Mouse (Mus musculus) kidney, embryonic 15.5 days (tissue): ENCODE results near the gene Pifo. TPM values are rescaled to one million over a fixed set of nuclear protein-coding genes. Genes with fewer than 3 reads are reported as not detected.
"Not testable (repeated sequence)": the region's sequence is repeated elsewhere in the genome, so short reads cannot be mapped to it uniquely, and the experiment has no call there.

Experiments used
- ATAC-seq: fragments of 200-750 bp; cut with Nextera tagmentation; replicated peaks from 2 replicates; pipeline ENCODE4 v1.8.0; 2017; ENCODE audit warnings: moderate TSS enrichment; ENCODE audit not compliant: low FRiP score
- H3K27ac ChIP-seq: fragments of 300-500 bp; sonication (generic); 2 replicates; pipeline ENCODE4 v1.5.1; 2015; ENCODE audit warnings: mild to moderate bottlenecking, inconsistent platforms
- H3K27me3 ChIP-seq: fragments of 300-500 bp; sonication (generic); 2 replicates; pipeline ENCODE4 v1.6.1; 2015; ENCODE audit warnings: inconsistent platforms
- H3K36me3 ChIP-seq: fragments of 300-500 bp; sonication (generic); 2 replicates; pipeline ENCODE4 v1.6.1; 2015; ENCODE audit warnings: inconsistent platforms
- H3K4me1 ChIP-seq: fragments of 300-500 bp; sonication (generic); 2 replicates; pipeline ENCODE4 v1.6.1; 2015; ENCODE audit warnings: inconsistent platforms
- H3K4me2 ChIP-seq: fragments of 300-500 bp; sonication (generic); 2 replicates; pipeline ENCODE4 v1.6.1; 2015; ENCODE audit warnings: moderate library complexity, mild to moderate bottlenecking, inconsistent platforms
- H3K4me3 ChIP-seq: fragments of 300-500 bp; sonication (generic); replicated peaks from 2 replicates; pipeline ENCODE4 v1.5.1; 2015; ENCODE audit warnings: mild to moderate bottlenecking, inconsistent platforms
- H3K9ac ChIP-seq: fragments of 300-500 bp; sonication (generic); 2 replicates; pipeline ENCODE4 v1.6.1; 2015; ENCODE audit warnings: mild to moderate bottlenecking, inconsistent platforms
- H3K9me3 ChIP-seq: fragments of 300-500 bp; sonication (generic); replicated peaks from 2 replicates; pipeline ENCODE4 v1.6.1; 2016; ENCODE audit warnings: inconsistent platforms
- WGBS: fragments of 180-500 bp; shearing (Covaris S2); methylation state at CpG from one replicate; pipeline ENCODE4 v1.1.7; 2015; ENCODE audit warnings: mixed read lengths; 5-methylcytosine and 5-hydroxymethylcytosine counted together
- polyA plus RNA-seq: library from polyadenylated mRNA; unstranded; fragments of >200 nt; fragmentation: Nextera tagmentation; extraction: Ambion mirVana; gene quantifications from 2 replicates; pipeline ENCODE4 v1.2.1, GENCODE M21; 2015

Pifo gene
- 0.23 and 0.24 TPM in 2 replicates for polyA plus RNA-seq

DNA sequence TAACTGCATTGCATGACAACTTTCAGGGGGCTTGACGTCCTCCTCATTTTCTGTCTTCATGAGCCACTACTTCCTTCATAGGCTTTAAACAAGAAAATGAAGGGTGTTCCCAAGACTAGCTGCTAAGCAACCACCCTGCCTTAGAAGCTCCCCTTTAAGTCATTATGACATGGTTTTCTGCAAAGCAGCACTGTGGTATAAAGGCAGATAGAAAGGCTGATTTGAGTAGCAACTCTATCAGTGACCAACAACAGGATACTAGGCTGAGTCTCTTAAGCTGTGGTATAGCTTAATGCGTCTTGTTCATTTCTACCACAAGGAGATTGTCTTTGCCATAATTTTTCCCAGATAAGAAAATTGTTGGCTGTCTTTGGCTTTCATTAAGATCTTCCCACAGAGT, at the start of gene Pifo:
Gene Pifo (minus strand): TSS at position 101 of the 400 bp plus-strand sequence.
- 78% methylated on average over 2 of the region's 2 CpGs for WGBS

DNA sequence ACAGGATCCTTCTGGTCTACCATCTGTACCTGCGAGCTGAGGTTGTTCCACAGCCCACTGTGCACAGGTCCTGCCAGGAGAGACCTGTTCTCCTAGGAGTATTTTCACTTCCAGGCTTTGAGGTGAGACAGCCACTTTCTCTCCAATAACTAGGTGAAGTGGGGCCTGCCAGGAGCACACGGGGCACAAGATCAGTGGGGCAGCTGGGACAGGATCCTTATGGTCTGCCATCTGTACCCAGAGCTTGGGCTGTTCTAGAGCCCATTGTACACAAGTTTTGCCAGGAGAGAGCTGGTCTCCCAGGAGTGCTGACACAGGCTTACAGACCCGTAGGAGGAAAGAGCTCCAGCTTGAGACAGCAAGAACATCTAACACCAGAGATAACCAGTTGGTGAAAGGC, 43.5 kb upstream of the Pifo start:
- H3K4me1 ChIP-seq = no peaks in the 10 kb centered on the region
- H3K4me3 ChIP-seq = no peak overlapping the region
- H3K36me3 ChIP-seq = no peaks in the 10 kb centered on the region
- no peaks in the 10 kb centered on the region for H3K27me3 ChIP-seq
- H3K27ac ChIP-seq = no peak overlapping the region
- WGBS = 87% methylated on average over 3 of the region's 3 CpGs
- no peak overlapping the region for H3K4me2 ChIP-seq
- no peaks in the 10 kb centered on the region for H3K9me3 ChIP-seq
- H3K9ac ChIP-seq = no peak overlapping the region
- ATAC-seq = no peak

More for the DNA sequence above, at the start of gene Pifo:
- Histone ChIP-seq H3K9me3 (no peaks in the 10 kb centered on the region), H3K27me3 (no peaks in the 10 kb centered on the region), H3K27ac (no peak within 1 kb of the TSS), H3K36me3 (no peaks in the 10 kb centered on the region), H3K4me3 (no peak within 1 kb of the TSS), H3K9ac (no peak within 1 kb of the TSS), H3K4me2 (no peak within 1 kb of the TSS), H3K4me1 (no peaks in the 10 kb centered on the region)
- ATAC-seq = no peak

DNA sequence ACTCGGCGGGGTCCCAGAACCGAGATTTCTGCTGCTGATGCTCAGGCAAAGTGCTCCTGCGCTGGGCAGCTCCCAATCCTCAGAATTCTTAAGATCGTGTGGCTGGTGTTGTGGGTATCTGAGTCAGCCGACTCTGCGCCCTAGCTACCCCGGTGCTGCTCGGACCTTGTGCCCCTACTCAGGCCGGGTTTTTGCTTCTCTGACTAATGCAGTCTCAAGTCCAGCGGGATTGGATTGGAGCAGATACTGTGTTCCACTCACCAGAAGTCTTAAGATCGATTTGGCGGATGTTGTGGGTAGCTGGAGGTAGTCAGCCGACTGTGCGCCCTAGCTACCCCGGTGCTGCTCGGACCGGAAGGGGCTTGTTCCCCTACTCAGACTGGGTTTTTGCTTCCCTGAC, 37.5 kb upstream of the Pifo start:
- Histone ChIP-seq H3K4me1 (no peaks in the 10 kb centered on the region), H3K36me3 (no peaks in the 10 kb centered on the region), H3K9ac (no peak overlapping the region), H3K4me2 (no peak overlapping the region), H3K27ac (no peak overlapping the region), H3K4me3 (no peak overlapping the region), H3K9me3 (no peaks in the 10 kb centered on the region), H3K27me3 (no peaks in the 10 kb centered on the region)
- ATAC-seq = no peak
- 71% methylated on average over 18 of the region's 18 CpGs for WGBS

DNA sequence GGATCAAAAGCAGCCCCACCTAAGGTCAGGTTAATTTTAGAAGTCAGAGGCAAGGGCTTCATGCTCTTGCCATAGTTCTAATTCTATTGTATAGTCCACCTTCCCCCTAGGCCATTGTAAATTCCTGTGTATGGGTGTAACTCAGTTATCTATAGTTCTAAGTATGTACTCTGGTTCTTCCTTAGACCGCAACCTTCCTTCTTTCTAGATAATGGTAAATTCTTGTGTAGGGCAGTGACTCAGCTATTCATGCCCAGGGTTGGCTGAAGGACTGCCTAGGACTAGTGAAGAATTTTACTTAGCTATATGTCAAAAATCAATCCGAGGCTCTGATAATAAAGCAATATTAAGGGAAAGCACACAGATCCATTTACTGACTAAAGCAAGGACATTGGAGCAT, 25.9 kb upstream of the Pifo start:
- ATAC-seq = no peak
- Histone ChIP-seq H3K36me3 (no peaks in the 10 kb centered on the region), H3K4me2 (no peak overlapping the region), H3K4me3 (no peak overlapping the region), H3K4me1 (no peaks in the 10 kb centered on the region), H3K9ac (no peak overlapping the region), H3K27me3 (no peaks in the 10 kb centered on the region), H3K27ac (no peak overlapping the region), H3K9me3 (no peaks in the 10 kb centered on the region)
- 92% methylated on average over 2 of the region's 2 CpGs for WGBS

DNA sequence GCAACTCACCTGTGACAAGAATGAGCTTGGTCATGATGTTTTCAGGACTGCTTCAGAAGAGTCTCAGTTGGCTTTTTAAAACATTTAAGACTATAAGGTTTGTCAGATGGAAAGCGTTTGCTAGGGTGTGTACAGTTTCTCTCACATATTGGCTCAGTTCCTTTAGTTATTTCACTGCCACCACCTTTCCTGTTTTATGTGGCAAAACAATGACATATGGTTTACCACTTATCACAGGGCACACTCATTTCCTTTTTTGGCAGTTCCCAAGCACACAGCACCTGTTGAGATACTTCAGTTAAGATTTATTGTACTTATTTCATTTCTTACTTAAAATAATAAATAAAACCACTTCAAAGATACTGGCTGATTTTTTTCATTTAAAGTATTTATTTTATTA, 18.3 kb upstream of the Pifo start, which contains the start of gene Chil5:
Gene Chil5 (minus strand): TSS at position 34 of the 400 bp plus-strand sequence.
- 83% methylated on average over 1 of the region's 1 CpGs for WGBS
- H3K27me3 ChIP-seq = no peaks in the 10 kb centered on the region
- no peak within 1 kb of the TSS for H3K9ac ChIP-seq
- H3K36me3 ChIP-seq = no peaks in the 10 kb centered on the region
- H3K9me3 ChIP-seq = no peaks in the 10 kb centered on the region
- H3K4me2 ChIP-seq = no peak within 1 kb of the TSS
- H3K27ac ChIP-seq = no peak within 1 kb of the TSS
- no peak within 1 kb of the TSS for H3K4me3 ChIP-seq
- H3K4me1 ChIP-seq = no peaks in the 10 kb centered on the region
- ATAC-seq = no peak

DNA sequence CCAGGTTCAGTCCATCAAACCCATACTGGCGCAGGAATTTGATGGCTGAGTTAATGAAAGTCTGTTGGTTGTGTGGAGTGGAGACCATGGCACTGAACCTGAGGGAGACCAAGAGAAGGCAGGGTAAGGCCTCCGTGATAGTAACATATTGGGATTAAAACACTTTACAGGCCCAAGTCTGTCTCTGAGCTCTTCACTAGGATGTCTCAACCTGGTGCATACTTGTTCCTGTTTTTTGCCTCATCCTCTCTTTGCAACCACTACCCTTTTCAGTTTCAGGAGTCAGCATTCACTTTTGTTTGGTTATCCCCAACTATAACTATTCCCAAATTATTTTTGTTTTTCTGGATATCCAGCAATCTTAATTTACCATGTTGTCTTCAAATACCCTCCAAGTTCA, 9.7 kb upstream of the Pifo start:
- H3K36me3 ChIP-seq = no peaks in the 10 kb centered on the region
- WGBS = 77% methylated on average over 2 of the region's 2 CpGs
- H3K27me3 ChIP-seq = no peaks in the 10 kb centered on the region
- no peaks in the 10 kb centered on the region for H3K9me3 ChIP-seq
- no peak overlapping the region for H3K9ac ChIP-seq
- H3K4me2 ChIP-seq = no peak overlapping the region
- ATAC-seq = no peak
- H3K4me3 ChIP-seq = no peak overlapping the region
- no peaks in the 10 kb centered on the region for H3K4me1 ChIP-seq
- H3K27ac ChIP-seq = no peak overlapping the region

DNA sequence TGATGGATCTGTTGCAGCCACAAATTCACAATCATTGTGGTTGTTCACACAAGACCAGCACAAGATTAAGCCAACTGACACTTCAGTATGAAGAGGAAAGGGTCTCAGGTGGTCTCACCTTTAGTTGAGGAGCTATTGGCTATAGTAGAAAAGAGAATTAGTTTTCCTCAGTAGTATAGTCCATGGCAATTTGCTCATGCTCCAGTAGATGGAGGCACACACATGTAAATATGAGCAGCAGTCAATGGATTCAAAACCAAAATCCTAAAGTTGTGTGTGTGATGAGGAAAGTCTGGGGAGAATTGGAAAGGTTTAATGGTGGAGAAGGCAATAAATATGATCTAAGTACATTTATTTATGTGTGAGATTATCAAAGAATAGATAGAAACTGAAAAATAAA, 7.4 kb upstream of the Pifo start:
- Histone ChIP-seq H3K4me2 (no peak overlapping the region), H3K36me3 (no peaks in the 10 kb centered on the region), H3K27ac (no peak overlapping the region), H3K4me3 (no peak overlapping the region), H3K9me3 (no peaks in the 10 kb centered on the region), H3K9ac (no peak overlapping the region), H3K27me3 (no peaks in the 10 kb centered on the region), H3K4me1 (no peaks in the 10 kb centered on the region)
- no peak for ATAC-seq

DNA sequence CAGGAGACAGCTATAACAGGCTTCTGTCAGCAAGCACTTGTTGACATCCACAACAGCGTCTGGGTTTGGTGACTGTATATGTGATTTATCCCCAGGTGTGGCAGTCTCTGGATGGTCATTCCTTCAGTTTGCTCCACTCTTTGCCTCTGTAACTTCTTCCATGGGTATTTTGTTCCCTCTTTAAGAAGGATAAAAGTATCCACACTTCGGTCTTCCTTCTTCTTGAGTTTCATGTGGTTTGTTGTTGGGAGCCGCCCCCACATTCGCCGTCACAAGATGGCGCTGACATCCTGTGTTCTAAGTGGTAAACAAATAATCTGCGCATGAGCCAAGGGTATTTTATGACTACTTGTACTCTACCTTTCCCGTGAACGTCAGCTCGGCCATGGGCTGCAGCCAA, 11.1 kb downstream of the Pifo start:
- H3K4me2 ChIP-seq, H3K27ac ChIP-seq, ATAC-seq, H3K4me3 ChIP-seq, H3K4me1 ChIP-seq, H3K9me3 ChIP-seq, H3K36me3 ChIP-seq, H3K9ac ChIP-seq, H3K27me3 ChIP-seq: not testable (repeated sequence)
- 61% methylated on average over 10 of the region's 10 CpGs for WGBS

DNA sequence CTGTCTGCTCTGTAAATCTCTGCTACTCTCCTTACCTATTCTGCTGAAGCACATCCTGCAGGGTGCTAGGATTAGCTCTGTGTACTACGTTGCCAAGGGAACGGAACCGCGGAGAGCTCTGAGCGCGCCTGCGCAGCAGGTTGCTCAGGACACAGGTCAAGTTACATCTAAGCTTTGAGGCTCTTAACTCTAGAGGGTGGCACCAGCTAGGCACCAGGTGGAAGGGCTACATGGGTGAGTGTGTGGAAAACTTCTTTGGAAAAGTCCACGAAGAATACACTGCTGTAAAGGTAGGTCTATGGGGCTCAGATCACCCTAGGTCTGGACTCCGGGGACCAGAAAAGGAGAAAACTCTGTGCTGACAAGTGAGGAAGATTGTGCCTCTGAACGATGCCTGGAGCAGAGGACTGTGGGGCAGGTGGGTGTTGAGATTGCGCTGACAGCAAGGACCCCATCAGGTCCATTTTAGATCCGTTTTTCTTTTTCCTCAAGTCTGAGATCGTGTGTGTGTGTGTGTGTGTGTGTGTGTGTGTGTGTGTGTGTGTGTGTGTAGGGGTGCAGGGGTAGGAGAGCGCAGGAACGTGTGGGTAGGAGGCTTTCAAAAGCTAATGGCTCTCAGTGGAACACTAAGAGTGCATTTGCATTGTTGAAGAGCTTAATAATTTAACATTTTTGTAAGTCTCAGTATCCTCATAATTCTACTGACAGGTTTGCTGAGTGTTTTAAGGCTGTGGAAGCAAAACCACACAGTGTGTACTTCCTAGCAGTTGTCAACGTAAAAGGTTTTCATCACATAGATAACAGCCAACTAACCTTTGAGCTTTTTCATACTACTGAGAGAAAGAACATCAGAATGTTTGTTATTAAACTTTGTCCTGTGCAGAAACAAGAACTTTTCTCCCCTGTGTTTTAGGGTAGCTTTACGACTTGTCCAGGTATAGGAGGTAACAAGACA, 12.8 kb downstream of the Pifo start:
- Histone ChIP-seq H3K36me3 (no peaks in the 10 kb centered on the region), H3K9ac (no peak overlapping the region), H3K4me2 (peak overlapping the region; percentile 51), H3K9me3 (no peaks in the 10 kb centered on the region), H3K4me1 (0 out of 2 replicates have a peak, but pooled peaks cover 5% of the 10 kb centered on the region), H3K4me3 (peak overlapping the region; percentile 23), H3K27me3 (no peaks in the 10 kb centered on the region), H3K27ac (no peak overlapping the region)
- peak; percentile 98 for ATAC-seq
- WGBS = 23% methylated on average over 17 of the region's 17 CpGs

DNA sequence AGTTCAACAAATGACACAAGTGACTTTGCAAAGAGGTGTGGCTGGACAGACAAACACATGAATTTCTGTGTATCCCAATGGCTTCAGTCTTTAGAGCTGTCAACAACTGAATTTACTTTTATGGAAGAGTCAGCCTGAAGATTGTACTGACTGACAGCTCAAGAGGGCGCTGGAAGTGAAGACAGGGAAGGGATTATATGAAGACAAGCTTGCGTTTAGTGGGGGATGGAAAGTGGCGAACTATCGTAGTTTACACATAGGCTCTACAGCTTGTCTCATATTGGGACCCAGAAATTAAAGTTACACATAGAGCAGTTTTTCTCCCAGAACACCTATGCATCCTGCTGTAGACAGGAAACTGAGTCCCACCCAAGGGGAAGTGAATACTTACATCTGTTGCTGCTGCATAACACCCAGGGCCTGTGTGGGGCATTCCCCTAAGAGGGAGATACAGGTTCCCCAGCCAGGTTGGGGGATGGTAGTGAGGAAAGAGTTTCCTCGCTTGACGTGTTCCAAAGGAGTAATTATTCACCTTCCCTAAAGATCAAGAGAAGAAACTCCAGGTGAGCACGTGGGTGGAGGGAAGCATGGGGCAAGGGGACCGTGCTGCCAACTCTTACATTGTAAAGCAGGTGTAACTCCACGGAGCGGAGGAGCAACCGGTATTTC, 13.6 kb downstream of the Pifo start:
- no peak; the same call in 1 of the 2 replicates for ATAC-seq
- Histone ChIP-seq H3K27ac (no peak overlapping the region), H3K36me3 (no peaks in the 10 kb centered on the region), H3K9me3 (no peaks in the 10 kb centered on the region), H3K4me3 (peak overlapping the region; percentile 23), H3K9ac (no peak overlapping the region), H3K4me1 (0 out of 2 replicates have a peak, but pooled peaks cover 5% of the 10 kb centered on the region), H3K4me2 (peak overlapping the region; percentile 51), H3K27me3 (no peaks in the 10 kb centered on the region)
- 25% methylated on average over 11 of the region's 11 CpGs for WGBS

DNA sequence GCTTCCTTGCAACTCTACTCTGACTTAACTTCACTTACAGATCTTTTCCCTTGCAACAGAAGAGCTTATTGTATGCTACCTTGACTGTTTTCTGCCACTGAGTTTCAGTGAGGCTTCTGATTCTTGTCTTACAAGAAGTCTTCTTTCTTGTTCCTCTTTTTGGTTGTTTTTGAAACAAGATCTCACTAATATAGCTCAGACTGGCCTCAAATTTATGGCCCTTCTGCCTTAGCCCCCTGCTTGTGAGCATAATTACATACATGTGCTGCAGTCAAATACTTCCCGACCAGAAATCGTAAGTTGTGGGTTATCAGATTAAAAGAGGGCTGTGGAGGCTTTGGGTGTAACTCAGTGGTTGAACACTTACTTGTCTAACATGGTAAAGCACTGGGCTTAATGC, 19.7 kb downstream of the Pifo start:
- no peaks in the 10 kb centered on the region for H3K4me1 ChIP-seq
- H3K27ac ChIP-seq = no peak overlapping the region
- no peaks in the 10 kb centered on the region for H3K36me3 ChIP-seq
- no peaks in the 10 kb centered on the region for H3K9me3 ChIP-seq
- H3K27me3 ChIP-seq = no peaks in the 10 kb centered on the region
- no peak overlapping the region for H3K9ac ChIP-seq
- H3K4me3 ChIP-seq = no peak overlapping the region
- no peak overlapping the region for H3K4me2 ChIP-seq
- ATAC-seq = no peak
- WGBS = 39% methylated on average over 2 of the region's 2 CpGs

DNA sequence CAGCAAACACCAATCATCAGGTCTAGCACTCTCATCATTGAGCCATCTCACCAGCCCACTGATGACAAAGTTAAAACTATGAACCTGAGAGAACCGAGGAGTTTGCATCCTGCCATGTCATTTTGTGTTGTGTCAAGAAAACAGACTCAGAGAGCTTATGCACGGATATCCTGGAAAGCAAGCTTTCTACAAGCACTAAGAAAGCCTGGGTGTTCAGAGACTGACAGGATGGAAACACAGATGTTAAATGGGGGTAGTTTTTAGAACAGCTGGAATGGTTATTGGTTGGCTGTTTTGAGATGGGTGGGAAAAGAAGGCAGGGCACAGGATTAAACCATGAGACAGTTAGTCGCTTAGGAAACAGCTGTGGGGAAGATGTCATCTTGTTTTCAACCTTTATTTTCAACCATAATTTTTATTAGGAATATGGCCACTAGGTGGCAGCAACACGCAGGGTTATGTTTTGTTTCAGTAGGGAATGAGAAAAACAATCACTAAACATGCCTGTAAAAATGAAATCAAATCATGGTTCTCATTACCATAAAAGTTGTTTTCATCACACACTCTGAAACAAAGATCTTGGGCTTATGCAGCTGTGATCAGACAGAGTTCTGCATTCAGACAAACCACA, 22.7 kb downstream of the Pifo start:
- Histone ChIP-seq H3K4me2 (no peak overlapping the region), H3K9me3 (no peaks in the 10 kb centered on the region), H3K27ac (no peak overlapping the region), H3K4me1 (no peaks in the 10 kb centered on the region), H3K27me3 (no peaks in the 10 kb centered on the region), H3K36me3 (no peaks in the 10 kb centered on the region), H3K4me3 (no peak overlapping the region), H3K9ac (no peak overlapping the region)
- 30% methylated on average over 4 of the region's 4 CpGs for WGBS
- no peak for ATAC-seq
